Mouse (Mus musculus) heart, embryonic 11.5 days (tissue): ENCODE measurements at regions not wholly inside any gene's neighbourhood (a gene's known extent, or its start where the extent isn't known, plus 50 kb on each side); places are given as distances from the start of the nearest gene placed in this dataset.

Source experiments
- ATAC-seq: fragments of 200-750 bp; cut with Nextera tagmentation; replicated peaks from 2 replicates; pipeline ENCODE4 v1.8.0; 2017; ENCODE audit warnings: moderate library complexity; ENCODE audit not compliant: insufficient number of reproducible peaks, low FRiP score, low TSS enrichment
- H3K27ac ChIP-seq: fragments of 300-500 bp; sonication (generic); 2 replicates; pipeline ENCODE4 v1.5.1; 2014; ENCODE audit warnings: mild to moderate bottlenecking, low read depth, low read length
- H3K27me3 ChIP-seq: fragments of 300-500 bp; sonication (generic); 2 replicates; pipeline ENCODE4 v1.6.1; 2014; ENCODE audit warnings: mild to moderate bottlenecking, low read length, mixed read lengths; ENCODE audit not compliant: control insufficient read depth, insufficient read depth
- H3K36me3 ChIP-seq: fragments of 300-500 bp; sonication (generic); 2 replicates; pipeline ENCODE4 v1.6.1; 2014; ENCODE audit warnings: mild to moderate bottlenecking, low read length, moderate library complexity, mixed read lengths; ENCODE audit not compliant: control insufficient read depth, insufficient read depth
- H3K4me1 ChIP-seq: fragments of 300-500 bp; sonication (generic); 2 replicates; pipeline ENCODE4 v1.6.1; 2014; ENCODE audit warnings: low read length; ENCODE audit not compliant: control insufficient read depth, insufficient read depth
- H3K4me2 ChIP-seq: fragments of 300-500 bp; sonication (generic); 2 replicates; pipeline ENCODE4 v1.6.1; 2014; ENCODE audit warnings: mild to moderate bottlenecking, moderate library complexity
- H3K4me3 ChIP-seq: fragments of 300-500 bp; sonication (generic); 2 replicates; pipeline ENCODE4 v1.5.1; 2014; ENCODE audit warnings: low read depth, low read length
- H3K9ac ChIP-seq: fragments of 300-500 bp; sonication (generic); 2 replicates; pipeline ENCODE4 v1.6.1; 2014; ENCODE audit warnings: mild to moderate bottlenecking, low read depth, low read length, moderate library complexity
- H3K9me3 ChIP-seq: fragments of 300-500 bp; sonication (generic); replicated peaks from 2 replicates; pipeline ENCODE4 v1.6.1; 2016; ENCODE audit warnings: low read length; ENCODE audit not compliant: control insufficient read depth
- WGBS: fragments of 180-500 bp; shearing (Covaris S2); extraction: QIAGEN DNeasy Blood & Tissue Kit; methylation state at CpG from one replicate; pipeline ENCODE4 v1.1.7; 2014; ENCODE audit not compliant: insufficient replicate concordance; 5-methylcytosine and 5-hydroxymethylcytosine counted together

DNA sequence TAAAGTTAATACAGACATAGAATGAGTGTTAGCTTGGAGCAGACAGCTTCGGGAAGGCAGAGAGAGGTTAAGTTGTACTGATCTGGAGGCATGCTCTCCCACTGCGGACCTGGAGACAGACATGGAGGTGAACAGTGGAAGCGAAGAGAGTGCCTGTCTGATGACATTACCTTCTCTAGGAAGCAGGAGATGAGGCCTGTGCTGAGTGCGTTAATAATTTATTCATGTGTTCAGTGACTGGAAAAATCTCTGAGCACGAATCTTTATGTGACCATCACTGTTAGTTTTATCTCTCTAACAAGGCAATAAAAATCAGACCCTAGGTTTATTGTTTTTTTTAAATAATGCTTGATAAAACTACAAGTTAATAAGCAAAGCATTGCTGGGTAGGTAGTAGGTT, 504.7 kb upstream of the Nr5a2 start:
- no peak overlapping the region for H3K4me2 ChIP-seq
- 82% methylated on average over 5 of the region's 5 CpGs for WGBS

DNA sequence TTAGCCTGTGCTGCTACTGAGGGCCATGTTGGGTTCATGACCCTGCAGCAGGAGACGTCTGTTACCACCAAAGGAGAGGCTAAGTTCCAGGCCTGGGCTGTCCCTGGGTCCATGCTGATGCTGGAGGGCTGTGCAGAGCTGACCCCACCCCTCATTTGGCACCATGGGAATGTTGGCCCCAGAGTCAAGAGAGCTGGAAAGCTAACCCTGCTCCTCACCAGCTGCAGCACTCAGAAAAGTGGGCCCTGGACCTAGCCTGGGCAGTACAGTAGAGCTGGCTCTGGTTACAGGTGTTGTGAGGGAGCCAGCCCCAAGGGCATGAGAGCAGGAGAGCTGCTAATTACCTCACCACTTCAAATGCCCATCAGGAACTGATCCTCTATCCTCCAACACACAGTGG, 500.9 kb upstream of the Nr5a2 start:
- H3K4me2 ChIP-seq: no peak overlapping the region
- H3K9ac ChIP-seq: no peak overlapping the region
- no peak overlapping the region for H3K27ac ChIP-seq
- ATAC-seq: no peak
- H3K27me3 ChIP-seq: no peaks in the 10 kb centered on the region
- H3K36me3 ChIP-seq: no peaks in the 10 kb centered on the region
- no peak overlapping the region for H3K4me3 ChIP-seq
- no peaks in the 10 kb centered on the region for H3K4me1 ChIP-seq
- no peaks in the 10 kb centered on the region for H3K9me3 ChIP-seq
- 67% methylated on average over 1 of the region's 1 CpGs for WGBS

More for the DNA sequence above, 504.7 kb upstream of the Nr5a2 start:
- Histone ChIP-seq H3K4me3 (no peak overlapping the region), H3K27me3 (no peaks in the 10 kb centered on the region), H3K9ac (no peak overlapping the region), H3K4me1 (no peaks in the 10 kb centered on the region), H3K36me3 (no peaks in the 10 kb centered on the region), H3K27ac (no peak overlapping the region), H3K9me3 (no peaks in the 10 kb centered on the region)
- no peak for ATAC-seq

DNA sequence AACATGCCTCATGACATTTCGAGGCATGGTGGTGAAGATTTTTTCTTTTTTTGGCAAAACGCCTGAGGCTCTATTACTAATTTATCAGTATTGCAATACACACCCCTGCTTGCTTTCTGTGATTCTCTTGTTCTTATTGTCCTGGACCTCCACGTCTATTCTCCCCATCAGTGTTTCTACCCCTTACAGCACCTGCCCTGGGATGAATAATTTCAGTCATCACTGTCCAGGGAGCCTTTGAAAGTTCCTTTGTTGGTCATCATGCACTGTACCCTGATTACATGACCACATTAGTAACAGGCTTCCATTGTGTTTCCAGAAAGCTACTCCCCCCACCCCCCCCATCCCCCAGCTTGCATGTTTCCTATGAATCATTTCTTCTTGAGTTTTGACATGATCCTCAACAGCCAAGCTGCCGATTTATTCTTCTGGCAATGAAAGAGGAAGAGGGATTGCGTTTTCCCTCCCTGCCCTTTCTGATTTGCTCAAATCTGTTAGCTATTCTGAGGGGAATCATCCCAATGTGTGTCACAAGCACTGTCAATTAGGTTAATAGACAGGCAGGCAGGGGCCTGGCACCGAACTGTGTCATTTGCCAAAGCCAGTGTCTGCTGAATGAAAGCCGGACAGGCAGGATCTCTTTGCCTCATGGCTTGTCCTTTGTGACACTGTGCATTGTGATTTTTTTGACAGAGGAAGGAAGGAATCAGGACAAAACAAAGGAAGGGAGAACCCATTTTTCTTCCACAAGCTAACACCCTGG, 493.4 kb upstream of the Nr5a2 start:
- no peak overlapping the region for H3K9ac ChIP-seq
- no peak overlapping the region for H3K4me2 ChIP-seq
- H3K4me3 ChIP-seq: no peak overlapping the region
- H3K9me3 ChIP-seq: no peaks in the 10 kb centered on the region
- no peaks in the 10 kb centered on the region for H3K4me1 ChIP-seq
- 68% methylated on average over 7 of the region's 7 CpGs for WGBS
- ATAC-seq: no peak
- H3K36me3 ChIP-seq: no peaks in the 10 kb centered on the region
- no peaks in the 10 kb centered on the region for H3K27me3 ChIP-seq
- H3K27ac ChIP-seq: no peak overlapping the region

- no peak for ATAC-seq
- H3K4me1 ChIP-seq: no peaks in the 10 kb centered on the region
- H3K27me3 ChIP-seq: no peaks in the 10 kb centered on the region
- WGBS: 70% methylated on average over 1 of the region's 1 CpGs
- H3K27ac ChIP-seq: no peak overlapping the region
- H3K36me3 ChIP-seq: no peaks in the 10 kb centered on the region
- no peak overlapping the region for H3K4me2 ChIP-seq
- no peaks in the 10 kb centered on the region for H3K9me3 ChIP-seq
- no peak overlapping the region for H3K9ac ChIP-seq
- H3K4me3 ChIP-seq: no peak overlapping the region
Measured at GRCm38 (mm10) chr1:137452749-137453148, 492.5 kb upstream of the Nr5a2 start.

DNA sequence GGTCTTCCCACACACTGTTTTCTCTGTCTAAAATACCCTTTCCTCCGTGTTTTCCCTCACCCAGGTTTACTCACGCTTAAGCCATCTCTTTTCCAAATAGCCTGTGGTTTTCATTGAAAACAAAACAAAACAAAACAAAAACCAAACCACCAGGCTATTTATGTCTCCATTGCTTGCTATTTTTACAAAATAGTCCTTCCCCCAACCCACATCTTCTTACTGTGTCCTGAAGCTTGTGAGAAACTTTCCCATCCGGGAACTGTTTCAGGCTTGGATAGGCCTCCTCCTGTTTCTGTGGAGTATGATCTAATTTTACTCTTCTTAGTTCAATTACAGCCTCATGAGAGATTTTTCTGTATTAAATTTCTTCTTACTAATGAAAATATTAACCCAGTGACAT, 486.2 kb upstream of the Nr5a2 start:
- Histone ChIP-seq H3K36me3 (no peaks in the 10 kb centered on the region), H3K27me3 (no peaks in the 10 kb centered on the region), H3K9ac (no peak overlapping the region), H3K4me1 (no peaks in the 10 kb centered on the region), H3K4me3 (no peak overlapping the region), H3K9me3 (no peaks in the 10 kb centered on the region), H3K4me2 (no peak overlapping the region), H3K27ac (no peak overlapping the region)
- ATAC-seq: no peak
- WGBS: 54% methylated on average over 3 of the region's 3 CpGs

- Histone ChIP-seq H3K4me1 (no peaks in the 10 kb centered on the region), H3K36me3 (no peaks in the 10 kb centered on the region), H3K27ac (no peak overlapping the region), H3K9ac (no peak overlapping the region), H3K9me3 (no peaks in the 10 kb centered on the region), H3K4me3 (no peak overlapping the region), H3K4me2 (no peak overlapping the region), H3K27me3 (no peaks in the 10 kb centered on the region)
- ATAC-seq: no peak
- WGBS: 90% methylated on average over 1 of the region's 1 CpGs
Measured at GRCm38 (mm10) chr1:137428110-137428509, 467.9 kb upstream of the Nr5a2 start.

DNA sequence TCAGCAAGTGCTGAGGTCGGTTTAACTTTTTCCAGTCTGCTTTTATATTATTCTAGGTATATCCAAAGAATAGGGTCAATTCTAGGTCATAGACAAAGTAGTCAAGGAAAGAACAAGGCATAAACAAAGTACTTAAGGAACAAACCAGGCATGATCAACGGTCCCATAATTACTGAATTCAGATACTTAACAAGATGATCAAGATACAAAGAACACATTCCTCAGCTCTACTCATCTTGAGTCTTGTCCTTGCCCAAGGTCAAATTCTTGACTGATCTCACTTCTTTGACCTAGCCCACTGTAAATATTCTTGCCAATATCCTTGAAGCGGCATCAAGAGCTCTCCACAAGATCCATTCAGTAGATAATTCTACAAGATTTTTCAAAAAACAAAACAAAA, 458.1 kb upstream of the Nr5a2 start:
- no peaks in the 10 kb centered on the region for H3K4me1 ChIP-seq
- 75% methylated on average over 3 of the region's 3 CpGs for WGBS
- H3K9me3 ChIP-seq: no peaks in the 10 kb centered on the region
- no peak overlapping the region for H3K4me3 ChIP-seq
- no peak overlapping the region for H3K9ac ChIP-seq
- no peak for ATAC-seq
- no peak overlapping the region for H3K27ac ChIP-seq
- no peaks in the 10 kb centered on the region for H3K27me3 ChIP-seq
- no peaks in the 10 kb centered on the region for H3K36me3 ChIP-seq
- no peak overlapping the region for H3K4me2 ChIP-seq

GRCm38 (mm10) chr1:137396736-137397135, 436.5 kb upstream of the Nr5a2 start:
- no peaks in the 10 kb centered on the region for H3K9me3 ChIP-seq
- H3K36me3 ChIP-seq: no peaks in the 10 kb centered on the region
- H3K4me2 ChIP-seq: no peak overlapping the region
- H3K4me3 ChIP-seq: no peak overlapping the region
- H3K9ac ChIP-seq: no peak overlapping the region
- no peak overlapping the region for H3K27ac ChIP-seq
- no peak for ATAC-seq
- H3K4me1 ChIP-seq: no peaks in the 10 kb centered on the region
- H3K27me3 ChIP-seq: no peaks in the 10 kb centered on the region

GRCm38 (mm10) chr1:137387509-137387908, 427.3 kb upstream of the Nr5a2 start:
- 63% methylated on average over 4 of the region's 4 CpGs for WGBS
- H3K27ac ChIP-seq: no peak overlapping the region
- no peaks in the 10 kb centered on the region for H3K4me1 ChIP-seq
- H3K4me3 ChIP-seq: no peak overlapping the region
- no peak overlapping the region for H3K4me2 ChIP-seq
- H3K27me3 ChIP-seq: no peaks in the 10 kb centered on the region
- H3K9me3 ChIP-seq: no peaks in the 10 kb centered on the region
- ATAC-seq: no peak
- H3K9ac ChIP-seq: no peak overlapping the region
- no peaks in the 10 kb centered on the region for H3K36me3 ChIP-seq
